Mouse (Mus musculus) liver, embryonic 13.5 days (tissue): ENCODE data around the gene Hspa5. TPM values are rescaled to one million over a fixed set of nuclear protein-coding genes. Genes with fewer than 3 reads are reported as not detected.
"Not testable (repeated sequence)": the region's sequence is repeated elsewhere in the genome, so short reads cannot be mapped to it uniquely, and the experiment has no call there.

Experiments used
- ATAC-seq: fragments of 200-750 bp; cut with Nextera tagmentation; 2 replicates; pipeline ENCODE4 v1.8.0; 2017; ENCODE audit warnings: low read depth, mild to moderate bottlenecking, moderate number of reproducible peaks, moderate library complexity
- DNase-seq: peaks from one replicate; pipeline ENCODE4 v3.0.0; 2022
- H3K27ac ChIP-seq: fragments of 300-500 bp; sonication (generic); 2 replicates; pipeline ENCODE4 v1.5.1; 2015; ENCODE audit warnings: moderate library complexity, mild to moderate bottlenecking, inconsistent platforms
- H3K27me3 ChIP-seq: fragments of 300-500 bp; sonication (generic); 2 replicates; pipeline ENCODE4 v1.6.1; 2015; ENCODE audit warnings: mild to moderate bottlenecking, inconsistent platforms
- H3K36me3 ChIP-seq: fragments of 300-500 bp; sonication (generic); 2 replicates; pipeline ENCODE4 v1.6.1; 2015; ENCODE audit warnings: mild to moderate bottlenecking, inconsistent platforms
- H3K4me1 ChIP-seq: fragments of 300-500 bp; sonication (generic); replicated peaks from 2 replicates; pipeline ENCODE4 v1.6.1; 2015; ENCODE audit warnings: inconsistent platforms
- H3K4me2 ChIP-seq: fragments of 300-500 bp; sonication (generic); 2 replicates; pipeline ENCODE4 v1.6.1; 2015; ENCODE audit warnings: inconsistent platforms, mild to moderate bottlenecking, moderate library complexity
- H3K4me3 ChIP-seq: fragments of 300-500 bp; sonication (generic); replicated peaks from 2 replicates; pipeline ENCODE4 v1.5.1; 2015; ENCODE audit warnings: mild to moderate bottlenecking, inconsistent platforms
- H3K9ac ChIP-seq: fragments of 300-500 bp; sonication (generic); 2 replicates; pipeline ENCODE4 v1.6.1; 2015; ENCODE audit warnings: mild to moderate bottlenecking, inconsistent platforms
- H3K9me3 ChIP-seq: fragments of 300-500 bp; sonication (generic); replicated peaks from 2 replicates; pipeline ENCODE4 v1.6.1; 2016; ENCODE audit warnings: inconsistent platforms
- WGBS: fragments of 180-500 bp; shearing (Covaris S2); methylation state at CpG from one replicate; pipeline ENCODE4 v1.1.7; 2015; ENCODE audit not compliant: insufficient replicate concordance; 5-methylcytosine and 5-hydroxymethylcytosine counted together
- polyA plus RNA-seq: library from polyadenylated mRNA; unstranded; fragments of >200 nt; fragmentation: Nextera tagmentation; extraction: Ambion mirVana; gene quantifications from 2 replicates; pipeline ENCODE4 v1.2.1, GENCODE M21; 2015

The Hspa5 gene
- polyA plus RNA-seq, 1 experiment from 2014 or later: 533 TPM

DNA sequence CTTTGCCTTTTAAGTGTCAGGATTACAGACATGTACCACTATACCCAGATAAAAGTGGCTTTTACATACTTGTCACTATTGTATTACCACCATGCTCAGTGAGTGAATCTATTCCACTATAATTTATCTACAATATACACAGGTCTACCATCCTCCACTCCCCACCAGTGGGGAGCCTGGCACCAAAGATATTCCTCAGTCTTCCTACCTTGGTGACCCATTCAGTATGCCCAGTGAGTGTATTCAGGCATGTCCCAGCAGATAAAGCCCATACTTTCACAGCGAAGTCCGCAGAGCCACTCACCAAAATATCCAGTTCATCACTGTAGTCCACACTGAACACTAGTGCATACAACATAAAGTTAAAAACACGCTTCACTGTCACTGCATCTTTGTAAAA is 39.0 kb downstream of the Hspa5 start:
- H3K4me3 ChIP-seq: no peak overlapping the region
- ATAC-seq (peak; percentile 80), DNase-seq (no peak)
- H3K27ac ChIP-seq: peak overlapping the region; percentile 81
- H3K36me3 ChIP-seq: peaks cover 94% of the 10 kb centered on the region
- H3K9me3 ChIP-seq: no peaks in the 10 kb centered on the region
- H3K4me2 ChIP-seq: peak overlapping the region; percentile 7
- 0 out of 2 replicates have a peak overlapping the region, but pooled peaks have one; percentile 20 for H3K9ac ChIP-seq
- WGBS: 82% methylated on average over 3 of the region's 3 CpGs
- no peaks in the 10 kb centered on the region for H3K27me3 ChIP-seq
- H3K4me1 ChIP-seq: peaks cover 58% of the 10 kb centered on the region

DNA sequence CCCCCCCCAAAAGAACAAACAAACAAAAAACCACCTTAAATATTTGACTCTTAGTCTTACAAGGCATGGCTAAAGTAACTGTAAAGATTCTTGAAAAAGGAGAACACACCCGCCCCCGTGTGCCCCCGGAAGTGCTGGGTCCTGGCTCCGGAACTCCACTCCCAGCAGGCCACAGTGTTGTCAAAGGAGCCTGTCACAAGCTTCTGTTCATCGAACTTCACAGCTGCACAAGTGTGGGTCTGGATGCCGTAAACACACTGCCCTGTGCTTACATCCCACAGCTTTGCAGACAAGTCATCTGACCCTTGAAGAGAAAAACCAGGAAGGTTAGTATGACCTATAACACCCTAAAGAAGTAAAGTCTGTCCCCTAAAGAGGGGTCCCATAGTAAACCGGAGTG is 40.9 kb downstream of the Hspa5 start:
- H3K36me3 ChIP-seq: peaks cover 95% of the 10 kb centered on the region
- ATAC-seq: no peak

DNA sequence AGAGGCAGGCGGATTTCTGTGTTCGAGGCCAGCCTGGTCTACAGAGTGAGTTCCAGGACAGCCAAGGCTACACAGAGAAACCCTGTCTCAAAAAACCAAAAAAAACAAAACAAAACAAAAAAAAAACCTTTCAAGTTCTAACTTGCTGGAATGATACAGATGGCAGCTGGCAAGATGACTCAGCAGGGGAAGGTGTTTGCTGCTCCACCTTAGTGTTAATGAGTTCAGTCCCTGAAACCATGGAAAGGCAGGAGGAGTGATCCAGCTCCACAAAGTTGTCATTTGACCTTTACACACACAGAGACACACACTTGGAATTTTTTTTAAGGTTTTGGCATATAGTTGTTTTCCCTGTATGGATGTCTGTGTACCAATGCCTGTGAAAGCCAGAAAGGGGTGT is 44.1 kb downstream of the Hspa5 start:
- DNase-seq (peak; percentile 32), ATAC-seq (peak; percentile 57; the same call in 1 of the 2 replicates)
- H3K9me3 ChIP-seq, H3K27me3 ChIP-seq, H3K4me2 ChIP-seq, H3K4me3 ChIP-seq: not testable (repeated sequence)
- Histone ChIP-seq H3K36me3 (peaks cover 94% of the 10 kb centered on the region), H3K9ac (0 out of 2 replicates have a peak overlapping the region, but pooled peaks have one; percentile 36), H3K27ac (peak overlapping the region; percentile 79), H3K4me1 (peaks cover 19% of the 10 kb centered on the region)
- 90% methylated on average over 2 of the region's 2 CpGs for WGBS

More for the DNA sequence above, 40.9 kb downstream of the Hspa5 start:
- WGBS: 79% methylated on average over 7 of the region's 7 CpGs
- Histone ChIP-seq H3K4me3 (no peak overlapping the region), H3K27ac (no peak overlapping the region), H3K9ac (no peak overlapping the region), H3K4me1 (peaks cover 47% of the 10 kb centered on the region), H3K9me3 (no peaks in the 10 kb centered on the region), H3K27me3 (no peaks in the 10 kb centered on the region), H3K4me2 (no peak overlapping the region)
- no peak for DNase-seq

DNA sequence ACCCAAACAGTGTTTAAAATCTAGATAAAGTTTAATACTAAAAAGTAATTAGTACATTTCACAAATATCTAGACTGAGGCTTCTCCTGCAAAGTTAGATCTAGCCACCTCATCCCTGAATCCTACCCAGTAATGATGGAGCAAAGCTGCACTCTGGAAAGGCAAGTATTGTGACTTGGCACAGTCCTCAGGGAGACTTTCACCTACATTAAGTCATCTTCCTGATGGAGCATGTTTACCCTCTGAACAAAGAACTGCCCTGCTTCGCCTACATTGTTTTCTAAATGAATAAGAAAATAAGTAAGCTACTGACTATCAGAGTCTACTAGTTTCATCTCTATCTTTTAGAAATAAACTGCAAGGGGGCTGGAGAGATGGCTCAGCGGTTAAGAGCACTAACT is 46.7 kb downstream of the Hspa5 start:
- no peak overlapping the region for H3K27ac ChIP-seq
- peaks cover 86% of the 10 kb centered on the region for H3K36me3 ChIP-seq
- no peak overlapping the region for H3K9ac ChIP-seq
- ATAC-seq (no peak), DNase-seq (no peak)
- peaks cover 34% of the 10 kb centered on the region for H3K4me1 ChIP-seq
- 82% methylated on average over 2 of the region's 2 CpGs for WGBS
- H3K4me3 ChIP-seq: no peak overlapping the region
- H3K4me2 ChIP-seq: no peak overlapping the region
- H3K9me3 ChIP-seq: no peaks in the 10 kb centered on the region
- no peaks in the 10 kb centered on the region for H3K27me3 ChIP-seq

GRCm38 (mm10) chr2:34825827-34826459 is 54.2 kb downstream of the Hspa5 start, which contains the start of gene Fbxw2:
Gene Fbxw2 (minus strand): TSS chr2:34826311.
- DNase-seq (peak; percentile 83), ATAC-seq (peak; percentile 93)
- Histone ChIP-seq H3K9me3 (no peaks in the 10 kb centered on the region), H3K4me1 (peaks cover 52% of the 10 kb centered on the region), H3K9ac (peak within 1 kb of the TSS; percentile 97), H3K27ac (peak within 1 kb of the TSS; percentile 92), H3K27me3 (no peaks in the 10 kb centered on the region), H3K4me3 (peak within 1 kb of the TSS; percentile 93), H3K36me3 (peaks cover 21% of the 10 kb centered on the region), H3K4me2 (peak within 1 kb of the TSS; percentile 81)
- under 1% methylated on average over 57 of the region's 57 CpGs for WGBS

- Histone ChIP-seq H3K4me2 (peak overlapping the region; percentile 81), H3K9me3 (no peaks in the 10 kb centered on the region), H3K9ac (peak overlapping the region; percentile 97), H3K27me3 (no peaks in the 10 kb centered on the region), H3K36me3 (peaks cover 16% of the 10 kb centered on the region), H3K27ac (peak overlapping the region; percentile 92), H3K4me3 (peak overlapping the region; percentile 93), H3K4me1 (peaks cover 47% of the 10 kb centered on the region)
- ATAC-seq (no peak; the same call in 1 of the 2 replicates), DNase-seq (no peak)
- 31% methylated on average over 20 of the region's 21 CpGs for WGBS
Observed at GRCm38 (mm10) chr2:34826460-34827231, 54.9 kb downstream of the Hspa5 start.

Other genes with a start within 250 kb of the Hspa5 start
- 75.0 and 86.9 TPM in 2 replicates for gene Gapvd1, start 16.7 kb upstream of the Hspa5 start, polyA plus RNA-seq
- 30.6 and 31.1 TPM in 2 replicates for gene Rabepk, start 27.9 kb downstream of the Hspa5 start, polyA plus RNA-seq
- gene Fbxw2, start 54.3 kb downstream of the Hspa5 start, polyA plus RNA-seq: 57.7 and 61.5 TPM in 2 replicates
- gene Gm34653, start 61.0 kb downstream of the Hspa5 start, polyA plus RNA-seq: 0.08 TPM in 1 of 2 replicates, not detected in the other
- gene Cutal, start 102.4 kb downstream of the Hspa5 start, polyA plus RNA-seq: 3.4 and 4.4 TPM in 2 replicates
- 93.6 and 106 TPM in 2 replicates for gene Psmd5, start 103.0 kb downstream of the Hspa5 start, polyA plus RNA-seq
- gene Phf19, start 142.1 kb downstream of the Hspa5 start, polyA plus RNA-seq: 2.3 and 3.0 TPM in 2 replicates
- gene Traf1, start 189.8 kb downstream of the Hspa5 start, polyA plus RNA-seq: 0.14 and 0.15 TPM in 2 replicates